In genomic region chr2:57122986-57123980, GRCm38 (mm10) we compare ENCODE assay signal across 1 mouse cellular context.
TF ChIP-seq lines count a peak whose summit lies in the region.

No protein-coding gene starts in this region.

TF ChIP-seq in CH12.LX, 34 proteins besides CTCF, POLR2A, EP300 and RAD21 (continued from another document):
- no peak for TF ChIP-seq KAT2A (IDR thresholded peaks at IDR 0.05; ENCODE audit: insufficient replicate concordance, low read length)
- no peak for TF ChIP-seq E2F4 (IDR thresholded peaks at IDR 0.05; ENCODE audit: insufficient replicate concordance, low read depth, low read length)
- no peak for TF ChIP-seq ZC3H11A (IDR thresholded peaks at IDR 0.05; ENCODE audit: low read depth, low read length)
- 0 out of 2 replicates have a peak, but pooled peaks have one; percentile 43 for TF ChIP-seq MAZ (IDR thresholded peaks at IDR 0.05; ENCODE audit: low read depth, low read length)
- TF ChIP-seq ZNF384 (IDR thresholded peaks at IDR 0.05; ENCODE audit: low read depth, low read length) = no peak
- no peak; the same call in 1 of the 2 replicates for TF ChIP-seq CHD1 (IDR thresholded peaks at IDR 0.05; ENCODE audit: low read depth, low read length)
- TF ChIP-seq MAFK (IDR thresholded peaks at IDR 0.05; ENCODE audit: insufficient replicate concordance, low read length) = no peak
- 0 out of 2 replicates have a peak, but pooled peaks have one; percentile 30 for TF ChIP-seq TCF12 (IDR thresholded peaks at IDR 0.05; ENCODE audit: low read depth, low read length)
- TF ChIP-seq MAX (IDR thresholded peaks at IDR 0.05; ENCODE audit: low read length) = peak; percentile 83
- 0 out of 2 replicates have a peak, but pooled peaks have one; percentile 6 for TF ChIP-seq ETS1 (conservative IDR thresholded peaks at IDR 0.05; ENCODE audit: low read depth, low read length)
- no peak for TF ChIP-seq MEF2A (IDR thresholded peaks at IDR 0.05; ENCODE audit: borderline replicate concordance, low read depth, low read length)
- TF ChIP-seq JUN (IDR thresholded peaks at IDR 0.05; ENCODE audit: insufficient read depth, low read depth, low read length) = no peak
- TF ChIP-seq SMC3 (IDR thresholded peaks at IDR 0.05; ENCODE audit: low read depth, low read length) = no peak
- TF ChIP-seq RCOR1 (conservative IDR thresholded peaks at IDR 0.05; ENCODE audit: low read depth, low read length) = no peak
TF ChIP-seq in CH12.LX: peak in this region for 11.
